Mouse (Mus musculus): ENCODE results near the gene Cog6. TPM values are rescaled to one million over a fixed set of nuclear protein-coding genes. Genes with fewer than 3 reads are reported as not detected.

The Cog6 gene
- polyA plus RNA-seq (2014; fragmentation: Nextera tagmentation; extraction: Ambion mirVana) = 33.7 and 52.0 TPM in 2 replicates

- peaks cover 10% of the 10 kb centered on the region for H3K36me3 ChIP-seq (ENCODE audit: control insufficient read depth, insufficient read depth, low read length)
- no peaks in the 10 kb centered on the region for H3K9me3 ChIP-seq (ENCODE audit: control insufficient read depth, low read length)
- no peaks in the 10 kb centered on the region for H3K27me3 ChIP-seq (ENCODE audit: control insufficient read depth, insufficient read depth, low read length)
- peak within 1 kb of the TSS; percentile 51; the same call in 1 of the 2 replicates for H3K27ac ChIP-seq (ENCODE audit: low read depth, low read length)
- peak within 1 kb of the TSS; percentile 90 for H3K4me3 ChIP-seq (ENCODE audit: low read length)
- ATAC-seq (ENCODE audit: low FRiP score, low TSS enrichment) = peak; percentile 94
- peak within 1 kb of the TSS; percentile 72 for H3K9ac ChIP-seq (ENCODE audit: low read depth, low read length)
- peak within 1 kb of the TSS; percentile 90 for H3K4me2 ChIP-seq (replicated peaks; ENCODE audit: low read depth, low read length)
- WGBS = 6% methylated on average over 52 of the region's 53 CpGs
- H3K4me1 ChIP-seq (ENCODE audit: control insufficient read depth, insufficient read depth, low read length) = peaks cover 5% of the 10 kb centered on the region; the same call in 1 of the 2 replicates
These were observed at the start of gene Cog6 for GRCm38 (mm10) chr3:53016436-53017340. TSS of gene Cog6 (minus strand) at chr3:53017237.

- H3K4me2 ChIP-seq (replicated peaks; ENCODE audit: low read depth, low read length) = no peak overlapping the region
- H3K27me3 ChIP-seq (ENCODE audit: control insufficient read depth, insufficient read depth, low read length) = no peaks in the 10 kb centered on the region
- no peak for ATAC-seq (ENCODE audit: low FRiP score, low TSS enrichment)
- H3K27ac ChIP-seq (ENCODE audit: low read depth, low read length) = no peak overlapping the region
- no peak overlapping the region for H3K4me3 ChIP-seq (ENCODE audit: low read length)
- H3K9me3 ChIP-seq (ENCODE audit: control insufficient read depth, low read length) = no peaks in the 10 kb centered on the region
- H3K36me3 ChIP-seq (ENCODE audit: control insufficient read depth, insufficient read depth, low read length) = no peaks in the 10 kb centered on the region
- H3K9ac ChIP-seq (ENCODE audit: low read depth, low read length) = no peak overlapping the region
- H3K4me1 ChIP-seq (ENCODE audit: control insufficient read depth, insufficient read depth, low read length) = 0 out of 2 replicates have a peak, but pooled peaks cover 4% of the 10 kb centered on the region
- 75% methylated on average over 4 of the region's 4 CpGs for WGBS
These were observed 49.0 kb upstream of the Cog6 start for GRCm38 (mm10) chr3:53066095-53066372.

GRCm38 (mm10) chr3:53065267-53066094 lies 48.4 kb upstream of the Cog6 start:
- no peak overlapping the region for H3K4me3 ChIP-seq (ENCODE audit: low read length)
- no peak overlapping the region for H3K9ac ChIP-seq (ENCODE audit: low read depth, low read length)
- no peak for ATAC-seq (ENCODE audit: low FRiP score, low TSS enrichment)
- 64% methylated on average over 13 of the region's 13 CpGs for WGBS
- no peaks in the 10 kb centered on the region for H3K9me3 ChIP-seq (ENCODE audit: control insufficient read depth, low read length)
- no peaks in the 10 kb centered on the region for H3K36me3 ChIP-seq (ENCODE audit: control insufficient read depth, insufficient read depth, low read length)
- no peaks in the 10 kb centered on the region for H3K27me3 ChIP-seq (ENCODE audit: control insufficient read depth, insufficient read depth, low read length)
- H3K4me1 ChIP-seq (ENCODE audit: control insufficient read depth, insufficient read depth, low read length) = 0 out of 2 replicates have a peak, but pooled peaks cover 4% of the 10 kb centered on the region
- H3K4me2 ChIP-seq (replicated peaks; ENCODE audit: low read depth, low read length) = no peak overlapping the region
- H3K27ac ChIP-seq (ENCODE audit: low read depth, low read length) = no peak overlapping the region

DNA sequence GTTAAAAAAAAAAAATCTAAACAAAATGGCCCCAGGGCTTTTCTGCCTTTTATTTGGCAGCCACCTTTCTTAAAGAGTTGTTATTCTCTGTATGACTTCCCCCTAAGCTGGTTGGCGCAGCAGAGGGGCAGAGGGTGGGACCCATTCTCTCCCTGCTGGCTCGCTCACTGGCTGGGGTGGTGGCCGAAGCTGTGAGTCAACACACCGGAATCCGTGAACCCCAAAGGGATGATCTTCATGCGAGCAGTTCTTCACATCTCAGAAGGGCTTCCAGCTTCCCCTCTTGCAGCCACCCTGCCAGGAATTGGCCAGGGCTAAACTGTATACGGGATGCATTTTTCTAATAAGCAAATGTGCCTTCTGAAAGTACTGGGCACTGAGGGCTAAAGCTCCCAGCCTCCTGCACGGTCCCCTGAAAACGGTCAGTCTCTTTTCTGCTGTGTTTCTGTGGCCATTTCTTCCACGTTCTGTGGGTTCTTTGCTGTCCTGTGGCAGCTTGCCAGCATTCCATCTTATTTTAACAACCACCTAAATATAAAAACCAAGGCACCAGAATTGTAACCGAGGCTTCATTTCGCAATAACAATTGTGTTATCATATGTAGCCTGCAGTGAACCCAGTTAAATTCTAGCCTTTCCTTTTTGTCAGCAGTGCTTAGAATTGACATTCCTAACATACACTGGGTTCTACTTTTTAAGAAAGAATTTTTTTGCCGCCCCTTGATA lies 46.5 kb upstream of the Cog6 start:
- Histone ChIP-seq H3K27ac (ENCODE audit: low read depth, low read length) (no peak overlapping the region), H3K4me2 (replicated peaks; ENCODE audit: low read depth, low read length) (no peak overlapping the region), H3K4me3 (ENCODE audit: low read length) (no peak overlapping the region), H3K9me3 (ENCODE audit: control insufficient read depth, low read length) (no peaks in the 10 kb centered on the region), H3K36me3 (ENCODE audit: control insufficient read depth, insufficient read depth, low read length) (no peaks in the 10 kb centered on the region), H3K9ac (ENCODE audit: low read depth, low read length) (no peak overlapping the region), H3K4me1 (ENCODE audit: control insufficient read depth, insufficient read depth, low read length) (peaks cover 11% of the 10 kb centered on the region; the same call in 1 of the 2 replicates), H3K27me3 (ENCODE audit: control insufficient read depth, insufficient read depth, low read length) (no peaks in the 10 kb centered on the region)
- WGBS = 66% methylated on average over 13 of the region's 13 CpGs
- no peak for ATAC-seq (ENCODE audit: low FRiP score, low TSS enrichment)

DNA sequence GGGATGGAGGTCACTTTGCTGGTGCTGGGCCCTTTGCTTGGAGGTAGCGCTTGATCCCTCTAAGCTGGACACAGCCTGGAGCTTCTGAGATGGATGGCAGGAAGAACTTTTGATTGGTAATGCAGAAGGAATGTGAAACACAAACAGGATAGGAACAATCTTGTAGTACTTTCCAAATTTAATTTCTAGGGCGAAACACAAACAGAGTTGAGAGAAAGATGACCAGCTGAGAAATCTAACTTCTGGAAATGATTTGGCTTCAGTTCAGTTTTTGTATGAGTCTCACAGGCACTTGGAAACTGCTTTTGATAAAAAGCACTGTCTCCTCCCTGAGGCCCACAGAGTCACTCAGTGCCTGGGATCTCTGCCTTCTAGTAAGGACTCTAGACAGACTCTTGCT lies 42.9 kb upstream of the Cog6 start:
- Histone ChIP-seq H3K27me3 (ENCODE audit: control insufficient read depth, insufficient read depth, low read length) (no peaks in the 10 kb centered on the region), H3K4me2 (replicated peaks; ENCODE audit: low read depth, low read length) (no peak overlapping the region), H3K9me3 (ENCODE audit: control insufficient read depth, low read length) (no peaks in the 10 kb centered on the region), H3K4me1 (ENCODE audit: control insufficient read depth, insufficient read depth, low read length) (peaks cover 11% of the 10 kb centered on the region; the same call in 1 of the 2 replicates), H3K9ac (ENCODE audit: low read depth, low read length) (no peak overlapping the region), H3K4me3 (ENCODE audit: low read length) (no peak overlapping the region), H3K27ac (ENCODE audit: low read depth, low read length) (peak overlapping the region; percentile 56; the same call in 1 of the 2 replicates), H3K36me3 (ENCODE audit: control insufficient read depth, insufficient read depth, low read length) (no peaks in the 10 kb centered on the region)
- WGBS = 68% methylated on average over 2 of the region's 2 CpGs
- ATAC-seq (ENCODE audit: low FRiP score, low TSS enrichment) = no peak

DNA sequence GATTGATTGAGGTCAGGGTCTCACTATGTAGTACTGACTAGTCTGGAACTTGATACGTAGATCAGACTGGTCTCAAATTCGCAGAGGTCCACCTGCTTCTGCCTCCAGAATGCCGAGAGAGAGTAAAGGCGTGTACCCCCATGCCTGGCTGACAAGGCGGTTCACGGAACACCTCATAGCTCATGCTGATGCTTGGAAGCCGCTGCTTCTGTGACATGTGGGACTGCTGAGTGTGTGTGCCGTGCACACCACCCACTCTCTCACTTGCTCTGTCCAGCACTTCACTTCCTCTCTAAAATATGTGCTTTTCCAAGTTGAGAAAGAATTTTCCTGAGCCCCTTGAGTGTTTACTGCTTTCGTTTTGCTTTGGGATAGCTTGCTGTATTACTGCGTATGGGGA lies 39.4 kb upstream of the Cog6 start:
- H3K27me3 ChIP-seq (ENCODE audit: control insufficient read depth, insufficient read depth, low read length) = no peaks in the 10 kb centered on the region
- ATAC-seq (ENCODE audit: low FRiP score, low TSS enrichment) = no peak
- H3K4me2 ChIP-seq (replicated peaks; ENCODE audit: low read depth, low read length) = no peak overlapping the region
- no peaks in the 10 kb centered on the region for H3K36me3 ChIP-seq (ENCODE audit: control insufficient read depth, insufficient read depth, low read length)
- 73% methylated on average over 10 of the region's 10 CpGs for WGBS
- H3K4me3 ChIP-seq (ENCODE audit: low read length) = no peak overlapping the region
- H3K4me1 ChIP-seq (ENCODE audit: control insufficient read depth, insufficient read depth, low read length) = peaks cover 7% of the 10 kb centered on the region; the same call in 1 of the 2 replicates
- H3K27ac ChIP-seq (ENCODE audit: low read depth, low read length) = no peak overlapping the region
- H3K9me3 ChIP-seq (ENCODE audit: control insufficient read depth, low read length) = no peaks in the 10 kb centered on the region
- no peak overlapping the region for H3K9ac ChIP-seq (ENCODE audit: low read depth, low read length)

DNA sequence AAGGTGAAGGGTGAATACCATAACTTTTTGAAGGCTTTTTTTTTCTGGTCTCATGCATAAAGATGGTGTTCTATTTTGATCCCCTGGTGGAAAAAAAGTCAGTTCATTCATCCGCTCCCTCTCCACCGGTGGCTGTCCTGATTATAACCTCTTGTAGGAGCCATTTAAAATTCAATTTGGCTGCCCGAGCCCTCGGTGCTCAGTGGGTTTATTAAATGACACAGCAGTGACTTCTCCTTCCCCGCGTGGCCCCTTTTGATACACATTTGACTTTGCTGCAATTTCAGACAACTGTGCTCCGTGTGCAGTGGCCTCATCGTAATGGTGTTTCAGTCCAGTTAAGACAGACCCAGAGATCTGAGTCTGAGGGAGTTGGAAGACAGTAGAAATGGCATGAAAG lies 35.3 kb upstream of the Cog6 start:
- Histone ChIP-seq H3K9me3 (ENCODE audit: control insufficient read depth, low read length) (no peaks in the 10 kb centered on the region), H3K27ac (ENCODE audit: low read depth, low read length) (no peak overlapping the region), H3K4me3 (ENCODE audit: low read length) (no peak overlapping the region), H3K4me1 (ENCODE audit: control insufficient read depth, insufficient read depth, low read length) (no peaks in the 10 kb centered on the region), H3K4me2 (replicated peaks; ENCODE audit: low read depth, low read length) (no peak overlapping the region), H3K36me3 (ENCODE audit: control insufficient read depth, insufficient read depth, low read length) (no peaks in the 10 kb centered on the region; the same call in 1 of the 2 replicates), H3K9ac (ENCODE audit: low read depth, low read length) (no peak overlapping the region), H3K27me3 (ENCODE audit: control insufficient read depth, insufficient read depth, low read length) (no peaks in the 10 kb centered on the region)
- ATAC-seq (ENCODE audit: low FRiP score, low TSS enrichment) = no peak; the same call in 1 of the 2 replicates
- 54% methylated on average over 8 of the region's 8 CpGs for WGBS

- WGBS = 65% methylated on average over 6 of the region's 6 CpGs
- H3K4me2 ChIP-seq (replicated peaks; ENCODE audit: low read depth, low read length) = peak overlapping the region; percentile 11; the same call in 1 of the 2 replicates
These were observed 29.3 kb upstream of the Cog6 start for GRCm38 (mm10) chr3:53046371-53046770.

More at GRCm38 (mm10) chr3:53046371-53046770, 29.3 kb upstream of the Cog6 start:
- Histone ChIP-seq H3K4me1 (ENCODE audit: control insufficient read depth, insufficient read depth, low read length) (0 out of 2 replicates have a peak, but pooled peaks cover 12% of the 10 kb centered on the region), H3K9me3 (ENCODE audit: control insufficient read depth, low read length) (no peaks in the 10 kb centered on the region), H3K9ac (ENCODE audit: low read depth, low read length) (no peak overlapping the region), H3K27me3 (ENCODE audit: control insufficient read depth, insufficient read depth, low read length) (no peaks in the 10 kb centered on the region), H3K36me3 (ENCODE audit: control insufficient read depth, insufficient read depth, low read length) (peaks cover 2% of the 10 kb centered on the region; the same call in 1 of the 2 replicates), H3K27ac (ENCODE audit: low read depth, low read length) (no peak overlapping the region), H3K4me3 (ENCODE audit: low read length) (no peak overlapping the region)
- ATAC-seq (ENCODE audit: low FRiP score, low TSS enrichment) = no peak
